Mouse (Mus musculus) CH12.LX (cell line): ENCODE measurements around the gene Riox1.

ENCODE experiments used
- CTCF ChIP-seq, 2 experiments: IDR thresholded peaks in 1 of 2; conservative IDR thresholded peaks in 1 of 2; 2 replicates each; pipeline ENCODE4 v1.5.1; 2011 to 2012; ENCODE audit warnings: low read depth in 2 of 2, low read length in 2 of 2, improper control_type of control experiment in 1 of 2, inconsistent platforms in 1 of 2, mild to moderate bottlenecking in 1 of 2, moderate library complexity in 1 of 2
- E2F4 ChIP-seq: IDR thresholded peaks from 2 replicates; pipeline ENCODE4 v1.6.1; 2011; ENCODE audit warnings: low read depth, low read length, improper control_type of control experiment; ENCODE audit not compliant: insufficient replicate concordance
- ELF1 ChIP-seq: IDR thresholded peaks from 2 replicates; pipeline ENCODE4 v1.6.1; 2014; ENCODE audit warnings: low read depth, mild to moderate bottlenecking, inconsistent platforms, low read length, improper control_type of control experiment
- EP300 ChIP-seq: IDR thresholded peaks from 2 replicates; pipeline ENCODE4 v1.6.1; 2011; ENCODE audit warnings: low read length, improper control_type of control experiment
- ETS1 ChIP-seq: conservative IDR thresholded peaks from 2 replicates; pipeline ENCODE4 v1.6.1; 2012; ENCODE audit warnings: low read depth, mild to moderate bottlenecking, inconsistent platforms, low read length, improper control_type of control experiment, moderate library complexity
- KAT2A ChIP-seq: IDR thresholded peaks from 2 replicates; pipeline ENCODE4 v1.6.1; 2012; ENCODE audit warnings: low read length, improper control_type of control experiment, inconsistent platforms; ENCODE audit not compliant: insufficient replicate concordance
- MAFK ChIP-seq: IDR thresholded peaks from 2 replicates; pipeline ENCODE4 v1.6.1; 2011; ENCODE audit warnings: low read length, improper control_type of control experiment; ENCODE audit not compliant: insufficient replicate concordance
- NRF1 ChIP-seq: IDR thresholded peaks from 2 replicates; pipeline ENCODE4 v1.6.1; 2014; ENCODE audit warnings: low read depth, mild to moderate bottlenecking, inconsistent platforms, low read length, improper control_type of control experiment, moderate library complexity
- POLR2A ChIP-seq: IDR thresholded peaks from 2 replicates; pipeline ENCODE4 v1.6.1; 2011; ENCODE audit warnings: low read depth, mild to moderate bottlenecking, improper control_type of control experiment, low read length
- RAD21 ChIP-seq: IDR thresholded peaks from 2 replicates; pipeline ENCODE4 v1.6.1; 2011; ENCODE audit warnings: low read depth, mild to moderate bottlenecking, low read length, improper control_type of control experiment, moderate library complexity
- UBTF ChIP-seq: IDR thresholded peaks from 2 replicates; pipeline ENCODE4 v1.6.1; 2012; ENCODE audit warnings: low read depth, mild to moderate bottlenecking, inconsistent platforms, low read length, improper control_type of control experiment, moderate library complexity
- ZMIZ1 ChIP-seq: IDR thresholded peaks from 2 replicates; pipeline ENCODE4 v1.6.1; 2012; ENCODE audit warnings: low read depth, mild to moderate bottlenecking, inconsistent platforms, low read length, improper control_type of control experiment

DNA sequence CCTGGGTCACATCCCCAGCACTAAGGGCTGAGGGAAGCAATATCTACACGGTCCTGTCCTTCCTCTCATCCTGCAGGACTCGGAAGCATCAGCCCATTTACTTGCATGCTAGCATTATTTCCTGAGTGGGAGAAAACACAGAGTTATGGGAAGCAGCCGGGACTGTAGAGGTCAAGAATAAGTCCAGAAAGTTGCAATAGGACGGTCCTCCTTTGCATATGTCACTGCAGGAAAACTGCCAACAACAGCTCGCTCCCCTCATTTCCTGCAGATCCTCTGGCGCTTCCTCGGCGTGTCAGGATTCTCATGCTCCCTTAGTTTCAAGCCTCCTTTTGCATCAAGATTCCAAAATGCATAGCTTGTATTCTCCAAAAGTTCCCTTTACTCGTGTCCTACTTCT is 33.5 kb upstream of the Riox1 start:
- no peak for TF ChIP-seq CTCF (conservative IDR thresholded peaks at IDR 0.05 in 1 of 2, IDR thresholded peaks at IDR 0.05 in 1 of 2; ENCODE audit: low read depth in 2 of 2, low read length in 2 of 2)
- TF ChIP-seq POLR2A = no peak
- TF ChIP-seq NRF1 = no peak
- no peak for TF ChIP-seq EP300
- TF ChIP-seq KAT2A = no peak
- no peak for TF ChIP-seq ETS1
- TF ChIP-seq ELF1 = no peak
- TF ChIP-seq UBTF = no peak
- no peak for TF ChIP-seq E2F4
- TF ChIP-seq MAFK = no peak
- no peak for TF ChIP-seq RAD21
- TF ChIP-seq ZMIZ1 = no peak
